Mouse (Mus musculus) forebrain, embryonic 11.5 days (tissue): ENCODE data around the gene Nr1h4. TPM values are rescaled to one million over a fixed set of nuclear protein-coding genes. Genes with fewer than 3 reads are reported as not detected.

Experiments
- ATAC-seq: fragments of 200-750 bp; cut with Nextera tagmentation; replicated peaks from 2 replicates; pipeline ENCODE4 v1.8.0; 2017; ENCODE audit warnings: moderate TSS enrichment; ENCODE audit not compliant: low FRiP score
- DNase-seq: peaks from one replicate; pipeline ENCODE4 v3.0.0-alpha.2; 2017; ENCODE audit warnings: low spot score
- H3K27ac ChIP-seq: fragments of 300-500 bp; sonication (generic); 2 replicates; pipeline ENCODE4 v1.5.1; 2014; ENCODE audit warnings: low read depth, low read length
- H3K27me3 ChIP-seq: fragments of 300-500 bp; sonication (generic); 2 replicates; pipeline ENCODE4 v1.6.1; 2014; ENCODE audit warnings: mild to moderate bottlenecking, low read length, mixed read lengths; ENCODE audit not compliant: control insufficient read depth, insufficient read depth
- H3K36me3 ChIP-seq: fragments of 300-500 bp; sonication (generic); 2 replicates; pipeline ENCODE4 v1.6.1; 2014; ENCODE audit warnings: mild to moderate bottlenecking, low read length, moderate library complexity, mixed read lengths; ENCODE audit not compliant: control insufficient read depth, insufficient read depth
- H3K4me1 ChIP-seq: fragments of 300-500 bp; sonication (generic); replicated peaks from 2 replicates; pipeline ENCODE4 v1.6.1; 2014; ENCODE audit warnings: low read length, mixed read lengths; ENCODE audit not compliant: control insufficient read depth, insufficient read depth
- H3K4me2 ChIP-seq: fragments of 300-500 bp; sonication (generic); 2 replicates; pipeline ENCODE4 v1.6.1; 2014; ENCODE audit warnings: low read depth, mild to moderate bottlenecking, low read length, moderate library complexity, mixed read lengths; ENCODE audit not compliant: severe bottlenecking
- H3K4me3 ChIP-seq: fragments of 300-500 bp; sonication (generic); 2 replicates; pipeline ENCODE4 v1.5.1; 2014; ENCODE audit warnings: low read depth, low read length
- H3K9ac ChIP-seq: fragments of 300-500 bp; sonication (generic); 2 replicates; pipeline ENCODE4 v1.6.1; 2014; ENCODE audit warnings: low read length
- H3K9me3 ChIP-seq: fragments of 300-500 bp; sonication (generic); 2 replicates; pipeline ENCODE4 v1.6.1; 2016; ENCODE audit warnings: low read length, mixed read lengths; ENCODE audit not compliant: control insufficient read depth
- WGBS: fragments of 180-500 bp; shearing (Covaris S2); extraction: QIAGEN DNeasy Blood & Tissue Kit; methylation state at CpG from one replicate; pipeline ENCODE4 v1.1.7; 2014; 5-methylcytosine and 5-hydroxymethylcytosine counted together
- polyA plus RNA-seq: library from polyadenylated mRNA; unstranded; fragments of >200 nt; fragmentation: Nextera tagmentation; extraction: Ambion mirVana; gene quantifications from 2 replicates; pipeline ENCODE4 v1.2.1, GENCODE M21; 2014

Nr1h4 gene
- polyA plus RNA-seq, 1 experiment from 2014 or later = not detected

GRCm38 (mm10) chr10:89441961-89442360, 91.4 kb downstream of the Nr1h4 start:
- H3K4me1 ChIP-seq = 0 out of 2 replicates have a peak, but pooled peaks cover 4% of the 10 kb centered on the region
- H3K36me3 ChIP-seq = no peaks in the 10 kb centered on the region
- no peaks in the 10 kb centered on the region for H3K9me3 ChIP-seq
- ATAC-seq (no peak), DNase-seq (no peak)
- no peak overlapping the region for H3K9ac ChIP-seq
- H3K27ac ChIP-seq = no peak overlapping the region
- no peak overlapping the region for H3K4me2 ChIP-seq
- peaks cover 21% of the 10 kb centered on the region for H3K27me3 ChIP-seq
- H3K4me3 ChIP-seq = no peak overlapping the region
- 97% methylated on average over 3 of the region's 3 CpGs for WGBS

GRCm38 (mm10) chr10:89439380-89439779, 94.0 kb downstream of the Nr1h4 start:
- H3K27me3 ChIP-seq = peaks cover 28% of the 10 kb centered on the region
- WGBS = 89% methylated on average over 7 of the region's 7 CpGs

GRCm38 (mm10) chr10:89437996-89438395, 95.4 kb downstream of the Nr1h4 start:
- DNase-seq (no peak), ATAC-seq (no peak)
- 81% methylated on average over 12 of the region's 12 CpGs for WGBS
- Histone ChIP-seq H3K4me3 (no peak overlapping the region), H3K27ac (no peak overlapping the region), H3K9ac (no peak overlapping the region), H3K36me3 (no peaks in the 10 kb centered on the region), H3K4me2 (no peak overlapping the region), H3K4me1 (peaks cover 7% of the 10 kb centered on the region; the same call in 1 of the 2 replicates), H3K9me3 (no peaks in the 10 kb centered on the region), H3K27me3 (peaks cover 34% of the 10 kb centered on the region)

More at GRCm38 (mm10) chr10:89439380-89439779, 94.0 kb downstream of the Nr1h4 start:
- no peak overlapping the region for H3K4me2 ChIP-seq
- H3K36me3 ChIP-seq = no peaks in the 10 kb centered on the region
- no peak for DNase-seq
- H3K4me1 ChIP-seq = peaks cover 7% of the 10 kb centered on the region; the same call in 1 of the 2 replicates
- no peak overlapping the region for H3K4me3 ChIP-seq
- no peak for ATAC-seq
- no peak overlapping the region for H3K9ac ChIP-seq
- no peak overlapping the region for H3K27ac ChIP-seq
- H3K9me3 ChIP-seq = no peaks in the 10 kb centered on the region

GRCm38 (mm10) chr10:89437472-89437871, 95.9 kb downstream of the Nr1h4 start:
- H3K4me2 ChIP-seq = no peak overlapping the region

GRCm38 (mm10) chr10:89435920-89436319, 97.5 kb downstream of the Nr1h4 start:
- H3K36me3 ChIP-seq = no peaks in the 10 kb centered on the region
- no peaks in the 10 kb centered on the region for H3K9me3 ChIP-seq
- peaks cover 39% of the 10 kb centered on the region for H3K27me3 ChIP-seq
- 58% methylated on average over 9 of the region's 9 CpGs for WGBS
- ATAC-seq (no peak), DNase-seq (no peak)
- H3K4me3 ChIP-seq = no peak overlapping the region
- H3K27ac ChIP-seq = no peak overlapping the region
- H3K4me1 ChIP-seq = peaks cover 7% of the 10 kb centered on the region; the same call in 1 of the 2 replicates
- H3K9ac ChIP-seq = no peak overlapping the region
- no peak overlapping the region for H3K4me2 ChIP-seq

More at GRCm38 (mm10) chr10:89437472-89437871, 95.9 kb downstream of the Nr1h4 start:
- peaks cover 36% of the 10 kb centered on the region for H3K27me3 ChIP-seq
- no peaks in the 10 kb centered on the region for H3K9me3 ChIP-seq
- 44% methylated on average over 9 of the region's 9 CpGs for WGBS
- DNase-seq = no peak
- no peak for ATAC-seq
- H3K4me3 ChIP-seq = no peak overlapping the region
- peaks cover 7% of the 10 kb centered on the region; the same call in 1 of the 2 replicates for H3K4me1 ChIP-seq
- no peaks in the 10 kb centered on the region for H3K36me3 ChIP-seq
- no peak overlapping the region for H3K9ac ChIP-seq
- H3K27ac ChIP-seq = no peak overlapping the region

GRCm38 (mm10) chr10:89435413-89435812, 98.0 kb downstream of the Nr1h4 start:
- Histone ChIP-seq H3K9me3 (no peaks in the 10 kb centered on the region), H3K27ac (no peak overlapping the region), H3K4me2 (peak overlapping the region; percentile 12; the same call in 1 of the 2 replicates), H3K9ac (no peak overlapping the region), H3K27me3 (peaks cover 39% of the 10 kb centered on the region), H3K36me3 (no peaks in the 10 kb centered on the region), H3K4me1 (peaks cover 7% of the 10 kb centered on the region; the same call in 1 of the 2 replicates), H3K4me3 (no peak overlapping the region)
- ATAC-seq (peak; percentile 37), DNase-seq (no peak)
- WGBS = 40% methylated on average over 12 of the region's 12 CpGs

- H3K4me1 ChIP-seq = peaks cover 7% of the 10 kb centered on the region; the same call in 1 of the 2 replicates
- no peak overlapping the region for H3K9ac ChIP-seq
- DNase-seq (peak; percentile 59), ATAC-seq (peak; percentile 67)
- no peak overlapping the region for H3K4me3 ChIP-seq
- 10% methylated on average over 17 of the region's 17 CpGs for WGBS
- H3K36me3 ChIP-seq = no peaks in the 10 kb centered on the region
- H3K4me2 ChIP-seq = peak overlapping the region; percentile 27; the same call in 1 of the 2 replicates
- no peak overlapping the region for H3K27ac ChIP-seq
- H3K27me3 ChIP-seq = peaks cover 36% of the 10 kb centered on the region
- no peaks in the 10 kb centered on the region for H3K9me3 ChIP-seq
Observed at GRCm38 (mm10) chr10:89434509-89435210, 98.7 kb downstream of the Nr1h4 start.

- peaks cover 27% of the 10 kb centered on the region for H3K27me3 ChIP-seq
- peaks cover 7% of the 10 kb centered on the region; the same call in 1 of the 2 replicates for H3K4me1 ChIP-seq
Observed at GRCm38 (mm10) chr10:89432743-89433142, 100.6 kb downstream of the Nr1h4 start.

More at GRCm38 (mm10) chr10:89432743-89433142, 100.6 kb downstream of the Nr1h4 start:
- H3K4me3 ChIP-seq = no peak overlapping the region
- no peaks in the 10 kb centered on the region for H3K36me3 ChIP-seq
- no peak for DNase-seq
- no peak for ATAC-seq
- H3K9me3 ChIP-seq = no peaks in the 10 kb centered on the region
- no peak overlapping the region for H3K4me2 ChIP-seq
- no peak overlapping the region for H3K9ac ChIP-seq
- 91% methylated on average over 13 of the region's 13 CpGs for WGBS
- H3K27ac ChIP-seq = no peak overlapping the region
